Mouse (Mus musculus): Measurements from ENCODE around the gene Csf2.
A peak's percentile ranks its signal among the peaks of the same experiment; 100 is the strongest.
"Not testable (repeated sequence)": the region's sequence is repeated elsewhere in the genome, so short reads cannot be mapped to it uniquely, and the experiment has no call there.

Gene Csf2

DNA sequence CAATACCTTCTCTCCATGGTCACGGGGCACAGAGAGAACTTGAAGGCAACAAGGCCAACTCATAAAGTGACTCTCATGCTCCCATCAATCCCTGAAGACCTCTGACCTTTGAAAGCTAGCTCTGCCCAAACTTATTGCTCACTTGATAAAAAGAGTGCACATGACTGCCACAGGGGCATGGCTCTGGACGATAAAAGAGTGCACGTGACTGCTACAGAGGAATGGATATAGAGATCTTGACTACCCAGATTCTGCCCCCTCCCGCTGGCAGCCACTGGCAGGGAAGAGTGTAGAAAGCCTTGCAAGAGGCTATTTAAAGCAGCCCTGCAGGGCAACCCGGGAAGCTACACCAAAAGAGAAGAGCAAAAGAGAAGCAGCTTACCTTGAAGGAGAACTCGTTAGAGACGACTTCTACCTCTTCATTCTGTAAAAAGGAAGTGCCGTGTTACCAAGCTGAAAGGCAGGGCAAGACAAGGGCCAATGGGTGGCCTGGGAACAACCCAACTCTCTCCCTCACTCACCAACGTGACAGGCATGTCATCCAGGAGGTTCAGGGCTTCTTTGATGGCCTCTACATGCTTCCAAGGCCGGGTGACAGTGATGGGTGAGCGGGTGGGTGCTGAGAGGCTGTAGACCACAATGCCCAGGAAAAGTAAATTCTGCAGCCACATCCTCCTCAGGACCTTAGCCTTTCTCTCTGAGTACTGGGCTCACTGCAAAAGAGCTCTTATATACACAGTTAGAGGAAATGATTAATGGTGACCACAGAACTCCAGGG lies at the start of gene Csf2:
TSS of gene Csf2 (minus strand) at position 728 of the 778 bp plus-strand sequence.
- DNase-seq = no peak

GRCm38 (mm10) chr11:54298777-54299176 lies 49.3 kb upstream of the Csf2 start:
- DNase-seq = no peak

- not testable (repeated sequence) for DNase-seq
Measured at GRCm38 (mm10) chr11:54297471-54297870, 48.0 kb upstream of the Csf2 start.

DNA sequence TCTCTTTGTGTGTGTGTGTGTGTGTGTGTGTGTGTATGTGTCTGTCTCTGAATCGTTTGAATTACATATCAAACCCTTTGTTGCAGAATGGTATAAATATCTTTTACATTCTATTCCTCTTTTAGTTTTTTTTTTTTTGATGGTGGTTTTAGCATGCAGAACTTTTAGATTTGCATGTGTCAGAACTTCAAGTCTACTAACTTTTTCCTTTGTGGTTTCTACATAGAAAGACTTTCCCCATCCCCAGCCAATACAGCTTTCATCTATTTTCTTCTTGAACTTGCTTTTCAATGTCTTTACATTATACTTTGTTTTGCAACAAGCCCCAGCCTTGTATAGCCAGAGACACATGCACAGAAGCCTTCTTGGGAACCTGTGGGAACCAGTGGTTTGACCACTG lies 47.3 kb upstream of the Csf2 start:
- no peak for DNase-seq

DNA sequence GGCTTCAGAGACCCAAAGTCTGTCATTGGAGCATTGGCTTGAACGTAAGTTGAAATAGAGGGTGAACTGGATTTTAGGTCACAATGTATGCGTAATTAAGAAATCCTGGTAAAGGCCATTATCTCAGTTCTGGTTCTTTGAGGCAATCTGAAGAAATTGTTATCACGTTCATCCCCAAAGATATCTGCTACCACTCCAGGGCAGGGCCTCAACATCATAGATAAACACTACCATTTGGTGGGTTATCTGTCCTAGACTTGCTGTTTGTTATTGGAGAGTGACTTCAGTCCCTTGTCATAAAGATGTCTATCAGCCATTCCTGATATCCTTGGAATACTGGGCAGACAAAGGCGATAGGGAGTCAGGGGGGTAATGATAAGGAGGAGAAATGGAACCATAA lies 46.5 kb upstream of the Csf2 start:
- DNase-seq = no peak

GRCm38 (mm10) chr11:54293980-54294807 lies 44.7 kb upstream of the Csf2 start:
- DNase-seq = no peak

GRCm38 (mm10) chr11:54292163-54292562 lies 42.7 kb upstream of the Csf2 start:
- no peak for DNase-seq

- no peak for DNase-seq
Measured at GRCm38 (mm10) chr11:54287821-54288453, 38.5 kb upstream of the Csf2 start.

DNA sequence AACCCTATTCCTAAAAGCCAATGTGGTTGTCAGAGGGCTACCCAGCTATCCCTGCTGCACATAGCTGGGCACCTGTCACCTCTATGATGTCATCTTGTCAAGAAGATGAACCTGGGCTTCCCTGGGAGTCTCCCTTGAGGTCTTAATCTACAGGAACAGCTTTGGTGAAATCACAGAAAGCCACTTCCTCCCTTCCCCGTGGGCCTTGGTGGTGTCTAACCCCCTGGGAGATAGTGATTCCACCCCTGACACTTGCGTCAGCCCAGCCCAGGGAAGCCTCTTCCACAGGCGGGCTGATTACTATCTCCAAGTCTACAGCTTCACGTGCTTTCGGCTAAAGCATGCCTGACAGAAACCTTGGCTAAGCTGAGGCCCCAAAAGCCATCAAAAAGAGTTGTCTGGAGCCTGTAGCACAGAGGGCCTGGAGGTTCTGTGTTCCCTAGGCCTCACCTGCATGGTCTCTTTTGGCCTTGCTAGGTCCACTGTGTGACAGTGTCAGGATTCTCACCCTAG lies 22.0 kb upstream of the Csf2 start:
- no peak for DNase-seq

DNA sequence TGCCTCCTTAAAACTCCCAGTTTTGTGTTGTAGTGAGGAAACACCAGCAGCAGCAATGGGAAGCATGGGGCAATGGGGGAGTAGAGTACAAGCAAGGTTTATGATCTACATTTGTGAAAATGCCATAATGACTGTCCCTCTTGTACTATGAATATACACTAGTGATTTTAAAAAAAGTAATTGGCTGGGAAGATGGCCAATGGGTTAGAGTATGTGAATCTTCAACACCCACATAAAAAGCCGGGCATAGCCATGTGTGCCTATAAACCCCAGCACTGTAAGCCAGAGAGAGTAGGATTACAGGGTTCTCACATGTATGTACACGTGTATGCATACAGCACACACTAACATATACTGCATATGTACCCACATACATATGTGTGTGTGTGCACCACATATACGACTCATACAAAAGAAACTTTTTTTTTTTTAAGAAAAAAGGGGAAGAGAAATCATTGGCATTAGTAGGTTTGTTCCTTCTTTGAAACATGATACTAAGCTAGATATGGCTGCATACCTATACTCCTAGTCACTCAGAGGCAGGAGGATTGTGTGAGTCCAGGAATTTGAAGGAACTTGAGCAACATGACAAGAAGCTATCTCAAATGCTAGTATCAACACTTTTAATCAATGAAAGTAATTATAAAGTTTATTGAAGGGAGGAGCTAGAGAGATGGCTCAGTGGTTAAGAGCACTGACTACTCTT lies 19.9 kb upstream of the Csf2 start:
- DNase-seq = no peak

DNA sequence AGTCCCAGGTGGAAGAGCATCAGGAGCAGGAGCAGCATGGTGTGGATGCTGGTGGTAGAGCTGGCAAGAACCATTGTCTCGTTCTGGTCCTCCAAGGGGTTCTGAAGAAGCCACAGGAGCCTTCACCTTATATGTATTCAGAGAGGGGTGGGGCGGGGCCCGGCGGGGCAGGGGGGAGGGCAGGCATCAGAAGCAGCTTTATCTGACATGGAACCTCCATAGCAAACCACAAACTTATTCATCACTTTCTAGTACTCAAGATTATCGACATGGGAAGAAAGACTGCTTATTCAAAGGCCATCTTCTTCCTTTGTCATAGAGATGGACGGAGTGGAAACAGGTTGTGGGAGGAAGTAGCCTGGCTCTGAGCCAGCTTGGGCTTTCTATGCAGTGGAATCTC lies 17.7 kb upstream of the Csf2 start, which contains the start of gene Il3:
TSS of gene Il3 (minus strand) at position 101 of the 400 bp plus-strand sequence.
- no peak for DNase-seq

- no peak for DNase-seq
Measured at GRCm38 (mm10) chr11:54264542-54264941, 15.1 kb upstream of the Csf2 start.

- DNase-seq = no peak
Measured at GRCm38 (mm10) chr11:54263405-54264031, 14.1 kb upstream of the Csf2 start.

GRCm38 (mm10) chr11:54256624-54257376 lies 7.3 kb upstream of the Csf2 start:
- DNase-seq = peak; percentile 46

GRCm38 (mm10) chr11:54254114-54254513 lies 4.6 kb upstream of the Csf2 start:
- no peak for DNase-seq

DNA sequence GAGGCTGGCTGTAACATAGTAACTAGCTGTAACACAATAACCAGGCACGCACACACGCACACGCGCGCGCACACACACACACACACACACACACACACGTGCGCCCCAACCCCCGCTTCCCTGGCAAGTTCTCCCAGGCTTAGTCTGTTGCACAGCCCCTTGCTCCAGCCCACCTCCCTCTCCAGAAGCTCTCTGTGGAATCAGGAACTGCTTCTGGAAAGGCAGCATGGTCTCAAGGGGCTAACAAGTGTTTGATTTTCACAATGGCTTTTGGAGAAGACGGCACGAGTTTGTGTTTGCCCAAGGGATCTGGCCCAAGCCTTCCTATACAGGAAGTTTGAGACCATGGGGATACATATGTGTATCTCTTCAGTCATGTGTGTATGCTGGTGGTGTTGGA lies 1.1 kb upstream of the Csf2 start:
- no peak for DNase-seq

DNA sequence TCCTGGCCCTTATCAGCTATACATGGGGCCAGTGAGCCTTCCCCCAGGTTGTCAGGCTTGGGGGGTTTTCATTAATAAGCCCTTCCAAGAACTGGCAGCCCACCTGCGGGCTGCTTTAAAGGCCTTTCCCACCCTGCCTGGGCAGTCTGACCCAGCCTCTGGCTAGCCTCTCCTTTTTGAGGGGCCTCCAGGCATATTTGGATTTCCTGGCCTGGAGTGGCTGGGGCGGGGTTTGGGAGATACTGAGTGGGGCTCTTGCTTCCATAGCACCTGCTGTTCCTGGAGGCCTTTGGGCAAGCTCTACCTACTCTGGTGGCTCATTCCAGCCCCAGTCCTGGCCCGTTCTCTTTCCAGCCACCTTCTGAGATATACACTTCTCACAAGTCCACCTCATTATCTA lies 281 bp upstream of the Csf2 start:
- no peak for DNase-seq

- no peak for DNase-seq
Measured at GRCm38 (mm10) chr11:54247251-54247950, 2.1 kb downstream of the Csf2 start.

DNA sequence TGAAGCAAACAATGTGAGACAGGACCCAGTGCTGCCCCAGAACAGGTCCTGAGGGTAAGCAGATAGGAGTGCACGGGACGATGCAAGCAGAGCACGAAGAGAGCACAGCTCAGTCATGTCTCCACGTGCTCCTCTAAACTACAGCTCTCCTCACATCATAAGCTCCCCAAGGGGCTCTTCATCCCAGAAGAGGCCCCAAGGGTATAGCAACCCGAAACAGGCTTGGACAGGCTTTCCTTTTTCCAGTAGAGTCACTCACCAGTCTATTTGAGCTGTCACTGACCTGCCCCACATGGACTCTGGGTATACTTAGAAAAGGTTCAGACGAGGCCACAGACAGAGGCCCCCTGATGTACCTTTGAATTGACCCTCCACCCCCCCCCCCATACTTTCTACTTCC lies 5.0 kb downstream of the Csf2 start:
- no peak for DNase-seq

DNA sequence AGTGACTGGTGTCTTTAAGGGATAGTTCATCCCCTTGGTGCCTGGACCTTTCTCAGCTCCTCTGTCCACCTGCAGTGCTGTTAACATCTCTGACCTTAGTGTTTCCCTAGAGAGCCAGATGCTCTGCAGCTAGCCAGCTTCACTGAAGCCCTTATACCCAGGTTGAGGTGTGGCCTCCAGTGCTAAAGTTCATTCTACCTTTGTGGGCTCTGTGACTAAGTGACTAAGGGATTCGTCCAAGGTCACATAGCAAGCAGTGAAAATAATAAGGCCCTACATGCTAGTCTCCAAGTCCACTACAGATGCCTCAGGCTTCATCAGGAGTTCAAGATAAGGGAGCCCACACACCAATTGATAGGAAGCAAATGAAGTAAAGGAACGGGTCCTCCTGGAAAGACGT lies 7.0 kb downstream of the Csf2 start:
- no peak for DNase-seq

GRCm38 (mm10) chr11:54236939-54237338 lies 12.5 kb downstream of the Csf2 start:
- no peak for DNase-seq

Measured in kidney, adult 11 months (tissue).